Mouse (Mus musculus) hindbrain, embryonic 11.5 days (tissue): ENCODE results near the gene Adra1b. TPM values are rescaled to one million over a fixed set of nuclear protein-coding genes. Genes with fewer than 3 reads are reported as not detected.

ENCODE experiments used
- ATAC-seq: fragments of 200-750 bp; cut with Nextera tagmentation; 2 replicates; pipeline ENCODE4 v1.8.0; 2017; ENCODE audit warnings: mild to moderate bottlenecking, moderate TSS enrichment, moderate library complexity; ENCODE audit not compliant: low FRiP score
- DNase-seq: peaks from one replicate; pipeline ENCODE4 v3.0.0-alpha.2; 2015; ENCODE audit warnings: low spot score
- H3K27ac ChIP-seq: fragments of 300-500 bp; sonication (generic); 2 replicates; pipeline ENCODE4 v1.5.1; 2014; ENCODE audit warnings: mild to moderate bottlenecking, low read depth, low read length
- H3K27me3 ChIP-seq: fragments of 300-500 bp; sonication (generic); 2 replicates; pipeline ENCODE4 v1.6.1; 2014; ENCODE audit warnings: mild to moderate bottlenecking, low read length, moderate library complexity, mixed read lengths; ENCODE audit not compliant: control insufficient read depth, insufficient read depth
- H3K36me3 ChIP-seq: fragments of 300-500 bp; sonication (generic); 2 replicates; pipeline ENCODE4 v1.6.1; 2014; ENCODE audit warnings: mild to moderate bottlenecking, low read length, moderate library complexity, mixed read lengths; ENCODE audit not compliant: control insufficient read depth, insufficient read depth
- H3K4me1 ChIP-seq: fragments of 300-500 bp; sonication (generic); replicated peaks from 2 replicates; pipeline ENCODE4 v1.6.1; 2014; ENCODE audit warnings: low read length, mixed read lengths; ENCODE audit not compliant: control insufficient read depth, insufficient read depth
- H3K4me2 ChIP-seq: fragments of 300-500 bp; sonication (generic); replicated peaks from 2 replicates; pipeline ENCODE4 v1.6.1; 2014; ENCODE audit warnings: mild to moderate bottlenecking, low read depth, low read length
- H3K4me3 ChIP-seq: fragments of 300-500 bp; sonication (generic); 2 replicates; pipeline ENCODE4 v1.5.1; 2014; ENCODE audit warnings: low read depth, low read length
- H3K9ac ChIP-seq: fragments of 300-500 bp; sonication (generic); 2 replicates; pipeline ENCODE4 v1.6.1; 2014; ENCODE audit warnings: low read depth, low read length
- H3K9me3 ChIP-seq: fragments of 300-500 bp; sonication (generic); 2 replicates; pipeline ENCODE4 v1.6.1; 2016; ENCODE audit warnings: low read length; ENCODE audit not compliant: control insufficient read depth
- WGBS: fragments of 180-500 bp; shearing (Covaris S2); extraction: QIAGEN DNeasy Blood & Tissue Kit; methylation state at CpG from one replicate; pipeline ENCODE4 v1.1.7; 2014; 5-methylcytosine and 5-hydroxymethylcytosine counted together
- polyA plus RNA-seq: library from polyadenylated mRNA; unstranded; fragments of >200 nt; fragmentation: Nextera tagmentation; extraction: Ambion mirVana; gene quantifications from 2 replicates; pipeline ENCODE4 v1.2.1, GENCODE M21; 2014

Adra1b gene
- polyA plus RNA-seq, 1 experiment from 2014 or later = 0.49 TPM

- Histone ChIP-seq H3K36me3 (no peaks in the 10 kb centered on the region), H3K9ac (no peak overlapping the region), H3K27me3 (no peaks in the 10 kb centered on the region), H3K4me2 (no peak overlapping the region), H3K4me1 (no peaks in the 10 kb centered on the region), H3K27ac (no peak overlapping the region), H3K4me3 (no peak overlapping the region), H3K9me3 (no peaks in the 10 kb centered on the region)
- 77% methylated on average over 5 of the region's 5 CpGs for WGBS
- no peak for ATAC-seq
- DNase-seq = no peak
Observed at GRCm38 (mm10) chr11:43929706-43930105, 28.7 kb upstream of the Adra1b start.

GRCm38 (mm10) chr11:43929178-43929577 lies 28.2 kb upstream of the Adra1b start:
- H3K9ac ChIP-seq = no peak overlapping the region
- 59% methylated on average over 5 of the region's 5 CpGs for WGBS
- no peaks in the 10 kb centered on the region for H3K4me1 ChIP-seq
- no peak overlapping the region for H3K27ac ChIP-seq
- ATAC-seq (no peak), DNase-seq (no peak)
- H3K9me3 ChIP-seq = no peaks in the 10 kb centered on the region
- no peak overlapping the region for H3K4me3 ChIP-seq
- H3K27me3 ChIP-seq = no peaks in the 10 kb centered on the region
- H3K4me2 ChIP-seq = no peak overlapping the region
- H3K36me3 ChIP-seq = no peaks in the 10 kb centered on the region

- H3K9ac ChIP-seq = no peak overlapping the region
- WGBS = 80% methylated on average over 8 of the region's 8 CpGs
- ATAC-seq (no peak), DNase-seq (no peak)
- no peak overlapping the region for H3K4me3 ChIP-seq
- no peak overlapping the region for H3K4me2 ChIP-seq
- no peaks in the 10 kb centered on the region for H3K9me3 ChIP-seq
- no peaks in the 10 kb centered on the region for H3K27me3 ChIP-seq
- no peak overlapping the region for H3K27ac ChIP-seq
- no peaks in the 10 kb centered on the region for H3K4me1 ChIP-seq
- H3K36me3 ChIP-seq = no peaks in the 10 kb centered on the region
Observed at GRCm38 (mm10) chr11:43927133-43927815, 26.3 kb upstream of the Adra1b start.

- Histone ChIP-seq H3K9me3 (no peaks in the 10 kb centered on the region), H3K4me1 (no peaks in the 10 kb centered on the region), H3K4me2 (no peak overlapping the region), H3K9ac (no peak overlapping the region), H3K27me3 (no peaks in the 10 kb centered on the region), H3K27ac (no peak overlapping the region), H3K36me3 (no peaks in the 10 kb centered on the region), H3K4me3 (no peak overlapping the region)
- no peak for DNase-seq
- 62% methylated on average over 6 of the region's 6 CpGs for WGBS
- no peak for ATAC-seq
Observed at GRCm38 (mm10) chr11:43926163-43926562, 25.2 kb upstream of the Adra1b start.

- DNase-seq (no peak), ATAC-seq (no peak)
- Histone ChIP-seq H3K9ac (no peak overlapping the region), H3K4me3 (no peak overlapping the region), H3K9me3 (no peaks in the 10 kb centered on the region), H3K4me1 (no peaks in the 10 kb centered on the region), H3K27me3 (no peaks in the 10 kb centered on the region), H3K27ac (no peak overlapping the region), H3K4me2 (no peak overlapping the region), H3K36me3 (no peaks in the 10 kb centered on the region)
- 60% methylated on average over 6 of the region's 6 CpGs for WGBS
Observed at GRCm38 (mm10) chr11:43925584-43925983, 24.6 kb upstream of the Adra1b start.

- DNase-seq (no peak), ATAC-seq (no peak)
- Histone ChIP-seq H3K4me3 (no peak overlapping the region), H3K27ac (no peak overlapping the region), H3K9ac (no peak overlapping the region), H3K36me3 (no peaks in the 10 kb centered on the region), H3K4me2 (no peak overlapping the region), H3K4me1 (no peaks in the 10 kb centered on the region), H3K9me3 (no peaks in the 10 kb centered on the region), H3K27me3 (no peaks in the 10 kb centered on the region)
- 68% methylated on average over 2 of the region's 2 CpGs for WGBS
Observed at GRCm38 (mm10) chr11:43921701-43922100, 20.7 kb upstream of the Adra1b start.

GRCm38 (mm10) chr11:43919492-43920055 lies 18.6 kb upstream of the Adra1b start:
- no peaks in the 10 kb centered on the region for H3K36me3 ChIP-seq
- no peak overlapping the region for H3K4me3 ChIP-seq
- no peaks in the 10 kb centered on the region for H3K27me3 ChIP-seq
- H3K9ac ChIP-seq = no peak overlapping the region
- ATAC-seq (no peak), DNase-seq (no peak)
- WGBS = 82% methylated on average over 7 of the region's 7 CpGs
- no peak overlapping the region for H3K4me2 ChIP-seq
- no peak overlapping the region for H3K27ac ChIP-seq
- no peaks in the 10 kb centered on the region for H3K4me1 ChIP-seq
- no peaks in the 10 kb centered on the region for H3K9me3 ChIP-seq

- H3K9me3 ChIP-seq = no peaks in the 10 kb centered on the region
- no peak for ATAC-seq
- no peak for DNase-seq
- no peak overlapping the region for H3K4me2 ChIP-seq
- H3K27ac ChIP-seq = no peak overlapping the region
- no peaks in the 10 kb centered on the region for H3K4me1 ChIP-seq
- no peaks in the 10 kb centered on the region for H3K27me3 ChIP-seq
- H3K36me3 ChIP-seq = no peaks in the 10 kb centered on the region
- no peak overlapping the region for H3K4me3 ChIP-seq
- WGBS = 75% methylated on average over 12 of the region's 12 CpGs
- H3K9ac ChIP-seq = no peak overlapping the region
Observed at GRCm38 (mm10) chr11:43914552-43915447, 13.8 kb upstream of the Adra1b start.
